Comparison of ENCODE assay signal across 28 mouse cellular contexts in the genomic region with DNA sequence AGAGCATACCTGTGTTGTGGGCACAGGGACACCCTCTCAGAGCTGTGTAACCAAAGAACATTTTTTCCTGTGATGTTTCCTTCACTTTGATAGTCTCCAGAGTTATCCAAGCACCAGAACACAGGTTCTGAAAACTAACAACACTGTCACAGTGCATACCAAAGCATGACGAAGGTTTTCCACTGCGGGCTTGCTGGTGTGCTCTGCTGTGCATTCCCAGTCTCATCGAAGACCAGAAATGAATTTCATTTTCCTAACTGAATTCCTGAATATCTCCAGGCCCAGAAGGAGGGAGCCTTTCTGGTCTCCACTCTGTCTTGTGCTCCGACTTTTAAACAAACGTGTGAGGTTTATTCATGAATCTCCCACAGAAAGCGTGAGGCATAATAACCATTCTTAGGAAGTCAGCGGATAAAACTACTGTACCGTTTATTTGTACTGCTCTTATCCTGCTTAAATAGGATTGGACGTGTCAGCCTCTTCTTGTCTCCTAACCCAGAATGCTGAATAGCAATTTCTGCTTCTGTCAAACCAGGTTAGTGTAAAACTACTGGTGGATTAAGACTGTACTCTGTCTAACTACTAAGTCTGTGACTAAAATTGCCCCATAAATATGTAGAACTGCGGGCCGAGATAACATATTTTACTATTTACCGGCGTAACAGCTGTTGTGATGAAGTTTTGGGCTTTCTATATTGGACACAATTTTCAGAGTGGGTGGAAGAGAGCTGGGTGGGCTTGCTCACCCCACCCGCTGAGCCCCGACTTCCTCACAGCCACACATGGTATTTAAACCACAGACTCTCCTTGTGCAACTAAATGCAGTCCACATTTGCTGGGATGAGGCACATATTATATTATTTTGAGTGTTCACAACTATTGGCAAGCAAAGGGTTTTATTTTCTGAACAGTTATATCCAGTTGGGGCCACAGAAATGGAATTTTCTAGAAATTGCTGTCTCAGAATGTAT.
A peak's percentile ranks its signal among the peaks of the same experiment; 100 is the strongest.
DNase-seq lines count a peak whose midpoint lies in the region; ATAC-seq lines count a peak whose summit lies in the region.
"Had no signal": no experiment of that assay in that cellular context is flagged by ENCODE, and none has a peak within 500 bp of the region (broad histone marks: within the 10 kb centered on the region; RNA-seq: fewer than 3 reads in every experiment).

No protein-coding gene starts in this region.

- WGBS in midbrain, embryonic 15.5 days, result 56% methylated on average over 15 of the region's 15 CpGs
- 66% methylated on average over 15 of the region's 15 CpGs for WGBS in midbrain, embryonic 13.5 days
- WGBS in intestine, embryonic 15.5 days, result 52% methylated on average over 15 of the region's 15 CpGs
- whole genome bisulfite sequencing in stomach, embryonic 16.5 days, result 56% methylated on average over 15 of the region's 15 CpGs
- WGBS in kidney, embryonic 14.5 days, result 89% methylated on average over 15 of the region's 15 CpGs

- H3K36me3 ChIP-seq in midbrain, embryonic 15.5 days (replicated peaks), result no peaks in the 10 kb centered on the region
- no peaks in the 10 kb centered on the region for H3K36me3 ChIP-seq in midbrain, embryonic 13.5 days
- H3K36me3 ChIP-seq in intestine, embryonic 15.5 days, result no peaks in the 10 kb centered on the region
- H3K36me3 ChIP-seq in stomach, embryonic 16.5 days (ENCODE audit: control insufficient read depth, insufficient read depth, low read length), result no peaks in the 10 kb centered on the region
- no peaks in the 10 kb centered on the region for H3K36me3 ChIP-seq in kidney, embryonic 14.5 days (ENCODE audit: control insufficient read depth, insufficient read depth, low read length)
- H3K36me3 ChIP-seq: embryonic facial prominence, embryonic 12.5 days; G1E; kidney, embryonic 15.5 days; limb, embryonic 15.5 days; liver, embryonic 13.5 days; midbrain, embryonic 12.5 days had no signal

- H3K4me2 ChIP-seq in midbrain, embryonic 15.5 days, result no peak overlapping the region
- H3K4me2 ChIP-seq in midbrain, embryonic 13.5 days (replicated peaks), result no peak overlapping the region
- H3K4me2 ChIP-seq in intestine, embryonic 15.5 days (replicated peaks), result no peak overlapping the region
- no peak overlapping the region for H3K4me2 ChIP-seq in stomach, embryonic 16.5 days (ENCODE audit: low read depth, low read length)
- H3K4me2 ChIP-seq in kidney, embryonic 14.5 days (replicated peaks; ENCODE audit: low read depth, low read length), result no peak overlapping the region
- H3K4me2 ChIP-seq: embryonic facial prominence, embryonic 12.5 days; forebrain, embryonic 13.5 days; kidney, embryonic 15.5 days; limb, embryonic 15.5 days; liver, embryonic 13.5 days; midbrain, embryonic 12.5 days had no signal

- no peak overlapping the region for H3K9ac ChIP-seq in midbrain, embryonic 15.5 days
- no peak overlapping the region for H3K9ac ChIP-seq in midbrain, embryonic 13.5 days (replicated peaks)
- H3K9ac ChIP-seq in intestine, embryonic 15.5 days, result no peak overlapping the region
- H3K9ac ChIP-seq in stomach, embryonic 16.5 days (ENCODE audit: low read length), result no peak overlapping the region
- no peak overlapping the region for H3K9ac ChIP-seq in kidney, embryonic 14.5 days (ENCODE audit: low read depth, low read length)
- H3K9ac ChIP-seq: embryonic facial prominence, embryonic 12.5 days; forebrain, embryonic 13.5 days; kidney, embryonic 15.5 days; limb, embryonic 15.5 days; liver, embryonic 13.5 days; midbrain, embryonic 12.5 days had no signal

- H3K4me1 ChIP-seq in midbrain, embryonic 15.5 days, result no peaks in the 10 kb centered on the region
- H3K4me1 ChIP-seq in midbrain, embryonic 13.5 days (replicated peaks), result 0 out of 2 replicates have a peak, but pooled peaks cover 5% of the 10 kb centered on the region
- H3K4me1 ChIP-seq in intestine, embryonic 15.5 days (replicated peaks), result no peaks in the 10 kb centered on the region
- 0 out of 2 replicates have a peak, but pooled peaks cover 3% of the 10 kb centered on the region for H3K4me1 ChIP-seq in stomach, embryonic 16.5 days (ENCODE audit: control insufficient read depth, insufficient read depth, low read length)
- no peaks in the 10 kb centered on the region for H3K4me1 ChIP-seq in kidney, embryonic 14.5 days (ENCODE audit: control insufficient read depth, insufficient read depth, low read length)
- H3K4me1 ChIP-seq: embryonic facial prominence, embryonic 12.5 days; forebrain, embryonic 13.5 days; kidney, embryonic 15.5 days; liver, embryonic 13.5 days; midbrain, embryonic 12.5 days had no signal

- no peak overlapping the region for H3K27ac ChIP-seq in midbrain, embryonic 15.5 days
- H3K27ac ChIP-seq in midbrain, embryonic 13.5 days, result no peak overlapping the region
- no peak overlapping the region for H3K27ac ChIP-seq in intestine, embryonic 15.5 days
- H3K27ac ChIP-seq in stomach, embryonic 16.5 days (ENCODE audit: low read length), result peak overlapping the region; percentile 29; the same call in 1 of the 2 replicates
- H3K27ac ChIP-seq in kidney, embryonic 14.5 days (ENCODE audit: low read depth, low read length), result no peak overlapping the region
- H3K27ac ChIP-seq: embryonic facial prominence, embryonic 12.5 days; forebrain, embryonic 13.5 days; kidney, embryonic 15.5 days; limb, embryonic 15.5 days; liver, embryonic 13.5 days; midbrain, embryonic 12.5 days had no signal

- ATAC-seq in frontal cortex, adult (ENCODE audit: low TSS enrichment), result peak; percentile 64
- ATAC-seq in midbrain, embryonic 15.5 days (replicated peaks), result peak; percentile 52; the same call in 1 of the 2 replicates
- no peak for ATAC-seq in midbrain, embryonic 13.5 days
- ATAC-seq in intestine, embryonic 15.5 days, result peak; percentile 65; the same call in 1 of the 2 replicates
- peak; percentile 25; the same call in 1 of the 2 replicates for ATAC-seq in stomach, embryonic 16.5 days (ENCODE audit: insufficient read depth, low FRiP score)
- no peak for ATAC-seq in kidney, embryonic 14.5 days (ENCODE audit: low FRiP score, low TSS enrichment)
- ATAC-seq: forebrain, embryonic 13.5 days; hindbrain, embryonic 16.5 days; lung, postnatal 0 days; Patski had no signal

- H3K27me3 ChIP-seq in midbrain, embryonic 15.5 days (replicated peaks), result no peaks in the 10 kb centered on the region
- H3K27me3 ChIP-seq in midbrain, embryonic 13.5 days, result peaks cover 5% of the 10 kb centered on the region
- no peaks in the 10 kb centered on the region for H3K27me3 ChIP-seq in intestine, embryonic 15.5 days (replicated peaks)
- no peaks in the 10 kb centered on the region for H3K27me3 ChIP-seq in stomach, embryonic 16.5 days (ENCODE audit: control insufficient read depth, insufficient read depth, low read length)
- H3K27me3 ChIP-seq in kidney, embryonic 14.5 days (ENCODE audit: control insufficient read depth, insufficient read depth, low read length), result no peaks in the 10 kb centered on the region
- H3K27me3 ChIP-seq: embryonic facial prominence, embryonic 12.5 days; forebrain, embryonic 13.5 days; kidney, embryonic 15.5 days; limb, embryonic 15.5 days; liver, embryonic 13.5 days; Patski had no signal

- no peak for DNase-seq in frontal cortex, postnatal 14 days (ENCODE audit: low spot score in 2 of 2)
- DNase-seq in right cerebral cortex, postnatal 36 days (ENCODE audit: low spot score in 2 of 2), result no peak
- DNase-seq: adrenal gland, postnatal 10 days; cerebellum, adult 11 months; cerebellum, adult 9-10 months; cerebellum, postnatal 36 days; heart, postnatal 14 days; kidney, adult 11 months; kidney, postnatal 4 days; liver, embryonic 13.5 days; lung, adult 18-20 months; thymus, adult 18-20 months; thymus, postnatal 25 days had no signal

- H3K9me3 ChIP-seq in midbrain, embryonic 15.5 days, result no peaks in the 10 kb centered on the region
- H3K9me3 ChIP-seq in midbrain, embryonic 13.5 days, result no peaks in the 10 kb centered on the region
- H3K9me3 ChIP-seq in intestine, embryonic 15.5 days, result no peaks in the 10 kb centered on the region
- no peaks in the 10 kb centered on the region for H3K9me3 ChIP-seq in stomach, embryonic 16.5 days (replicated peaks; ENCODE audit: control insufficient read depth, low read length)
- no peaks in the 10 kb centered on the region for H3K9me3 ChIP-seq in kidney, embryonic 14.5 days (ENCODE audit: control insufficient read depth, low read length)
- H3K9me3 ChIP-seq: embryonic facial prominence, embryonic 12.5 days; forebrain, embryonic 13.5 days; G1E; kidney, embryonic 15.5 days; limb, embryonic 15.5 days; liver, embryonic 13.5 days; midbrain, embryonic 12.5 days had no signal

- no peak overlapping the region for H3K4me3 ChIP-seq in midbrain, embryonic 15.5 days
- no peak overlapping the region for H3K4me3 ChIP-seq in midbrain, embryonic 13.5 days (replicated peaks)
- H3K4me3 ChIP-seq in intestine, embryonic 15.5 days (replicated peaks), result no peak overlapping the region
- H3K4me3 ChIP-seq in stomach, embryonic 16.5 days (replicated peaks; ENCODE audit: low read length), result no peak overlapping the region
- H3K4me3 ChIP-seq in kidney, embryonic 14.5 days (ENCODE audit: low read length), result no peak overlapping the region
- H3K4me3 ChIP-seq: embryonic facial prominence, embryonic 12.5 days; forebrain, embryonic 13.5 days; kidney, embryonic 15.5 days; limb, embryonic 15.5 days; liver, embryonic 13.5 days; midbrain, embryonic 12.5 days had no signal

Comparison
In these comparisons a context has a peak if more than half of its experiments do, and no peak if none do; other contexts are left out.
1. ATAC-seq: peak in frontal cortex, adult (single experiment), midbrain, embryonic 15.5 days (single experiment), intestine, embryonic 15.5 days (single experiment) and stomach, embryonic 16.5 days (single experiment); none in midbrain, embryonic 13.5 days (single experiment) and kidney, embryonic 14.5 days (single experiment).